Mouse (Mus musculus) megakaryocyte, adult 5-6 weeks (primary cell): ENCODE data around the gene Klhl35. TPM values are rescaled to one million over a fixed set of nuclear protein-coding genes. Genes with fewer than 3 reads are reported as not detected.
"Not testable (repeated sequence)": the region's sequence is repeated elsewhere in the genome, so short reads cannot be mapped to it uniquely, and the experiment has no call there.

Experiments
- ATAC-seq: 2 replicates; pipeline ENCODE4 v1.8.0; 2016; ENCODE audit warnings: mild to moderate bottlenecking, inconsistent platforms; ENCODE audit not compliant: poor library complexity, severe bottlenecking
- total RNA-seq, 2 experiments: library from RNA; stranded (forward) in 1 of 2; stranded (reverse) in 1 of 2; fragments of 153-499, 151-499 nt in 1 of 2; fragments of 221-1000, 200-1000 nt in 1 of 2; gene quantifications; 2 replicates each; pipeline versions ENCODE4 v1.2.3 to v1.2.4; 2015 to 2017

The Klhl35 gene
- total RNA-seq, 2 experiments from 2014 or later, result 1.1 TPM; not detected in 1

- ATAC-seq, result no peak
These were observed 23.9 kb downstream of the Klhl35 start for GRCm38 (mm10) chr7:99489708-99490107.

GRCm38 (mm10) chr7:99499128-99499527, 33.3 kb downstream of the Klhl35 start:
- ATAC-seq, result no peak

- ATAC-seq, result peak; percentile 96
These were observed 34.4 kb downstream of the Klhl35 start for GRCm38 (mm10) chr7:99500201-99500600.

DNA sequence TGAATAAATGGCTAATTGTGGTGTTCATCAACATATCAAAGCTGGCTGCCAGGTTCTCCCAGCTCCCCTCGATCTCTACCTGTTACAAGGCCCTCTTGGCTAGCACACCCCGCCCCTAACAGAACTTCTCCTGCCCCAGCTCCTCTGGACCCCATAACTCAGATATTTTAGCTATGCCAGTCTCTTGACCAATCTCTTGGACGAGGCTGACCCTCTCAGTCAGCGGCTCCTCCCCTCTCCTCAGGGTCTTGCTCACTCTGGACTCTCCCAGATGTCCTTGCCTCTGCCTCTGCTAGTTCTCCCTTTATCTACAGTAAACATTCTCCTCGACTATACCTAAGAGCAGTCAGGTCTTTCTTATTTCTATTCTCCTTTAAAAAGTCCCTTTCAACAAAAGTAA, 34.9 kb downstream of the Klhl35 start:
- ATAC-seq, result no peak

GRCm38 (mm10) chr7:99501148-99501547, 35.3 kb downstream of the Klhl35 start:
- no peak for ATAC-seq

DNA sequence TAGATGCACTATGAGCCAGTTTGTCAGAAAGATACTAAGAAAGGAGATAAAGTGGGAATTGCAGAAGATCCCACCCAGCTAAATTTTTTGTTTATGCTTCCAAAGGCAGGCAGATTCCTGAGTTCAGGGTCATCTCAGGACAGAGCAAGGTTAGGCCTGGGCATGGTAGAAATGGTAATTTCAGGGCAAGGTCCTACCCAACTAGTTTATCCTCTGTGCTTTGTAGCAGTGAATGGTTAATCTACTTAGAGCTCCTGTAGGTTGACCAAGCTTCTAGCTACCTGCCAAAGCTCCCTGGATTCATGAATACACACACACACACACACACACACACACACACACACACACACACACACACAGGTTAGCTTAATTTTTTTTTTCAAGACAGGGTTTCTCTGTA, 38.8 kb downstream of the Klhl35 start:
- ATAC-seq, result no peak

GRCm38 (mm10) chr7:99508187-99508586, 42.4 kb downstream of the Klhl35 start:
- ATAC-seq, result not testable (repeated sequence)

DNA sequence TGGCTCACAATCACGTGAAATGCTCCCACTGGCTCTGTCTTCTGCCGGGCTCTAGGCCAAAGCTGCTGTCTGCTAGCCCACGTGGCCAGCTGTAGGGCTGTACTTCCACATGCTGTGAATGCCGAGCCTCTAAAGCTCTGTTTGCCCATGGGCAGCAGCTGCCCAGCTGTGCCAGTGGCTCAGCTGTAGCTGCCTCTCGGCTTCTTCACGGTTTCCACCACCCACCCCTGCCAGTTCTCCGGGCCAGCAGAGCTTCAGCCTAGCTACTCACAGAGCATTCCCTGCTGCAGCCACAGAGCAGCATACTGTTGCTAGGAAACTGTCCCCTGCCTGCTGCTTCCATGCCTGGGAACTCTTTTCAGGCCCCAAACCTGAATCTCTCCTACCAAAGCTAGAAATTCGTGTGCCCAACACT, 44.3 kb downstream of the Klhl35 start:
- ATAC-seq, result no peak

DNA sequence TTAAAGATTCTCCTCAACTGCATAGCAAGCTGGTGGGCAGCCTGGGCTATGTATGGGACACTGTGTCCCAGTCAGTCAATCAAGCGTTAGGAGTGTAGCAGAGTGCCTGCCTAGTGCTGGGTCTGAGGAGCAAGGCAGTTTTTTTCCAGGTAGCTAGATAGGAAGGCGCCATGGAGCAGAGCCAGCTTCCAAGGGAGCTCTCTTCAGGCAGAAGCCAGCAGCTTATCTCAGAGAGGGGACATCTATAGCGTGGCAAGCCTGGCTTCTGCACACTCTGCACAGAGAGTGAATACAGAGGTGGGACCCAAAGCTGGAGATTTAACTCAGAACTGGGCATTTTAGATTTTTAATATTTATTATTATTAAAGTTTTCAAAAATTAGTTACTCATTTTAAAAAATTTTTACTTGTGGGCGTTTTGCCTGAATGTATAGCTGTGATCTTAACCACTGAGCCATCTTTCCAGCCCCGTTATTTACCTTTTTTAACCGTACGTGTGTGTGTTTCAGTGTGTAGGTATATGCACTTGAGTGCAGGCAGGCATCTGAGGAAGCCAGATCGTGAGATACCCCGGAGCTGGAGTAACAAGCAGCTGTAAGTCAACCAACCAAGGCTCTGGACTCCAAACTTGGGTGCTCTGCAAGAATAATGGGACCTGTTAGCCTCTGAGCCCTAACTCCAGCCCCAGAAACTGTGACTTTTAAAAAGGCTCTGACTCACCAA, 50.4 kb downstream of the Klhl35 start:
- no peak for ATAC-seq

DNA sequence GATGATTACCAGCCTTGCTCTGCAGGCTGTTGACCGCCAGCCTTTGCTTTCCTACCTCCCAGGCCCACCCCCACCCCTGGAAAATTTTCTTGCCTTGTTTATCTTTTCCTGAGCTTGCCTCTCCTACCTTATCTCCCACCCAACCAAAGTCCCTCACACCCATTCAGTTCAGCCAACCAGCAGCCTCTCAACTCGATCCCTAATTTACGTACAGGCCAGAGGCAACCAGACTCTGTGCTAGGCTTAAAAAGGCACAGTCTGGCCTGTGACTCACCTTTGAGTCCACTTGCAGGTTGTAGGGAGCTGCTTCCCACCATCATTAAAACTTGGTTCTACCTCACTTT, 51.0 kb downstream of the Klhl35 start:
- no peak for ATAC-seq

GRCm38 (mm10) chr7:99518954-99519644, 53.3 kb downstream of the Klhl35 start:
- no peak for ATAC-seq

DNA sequence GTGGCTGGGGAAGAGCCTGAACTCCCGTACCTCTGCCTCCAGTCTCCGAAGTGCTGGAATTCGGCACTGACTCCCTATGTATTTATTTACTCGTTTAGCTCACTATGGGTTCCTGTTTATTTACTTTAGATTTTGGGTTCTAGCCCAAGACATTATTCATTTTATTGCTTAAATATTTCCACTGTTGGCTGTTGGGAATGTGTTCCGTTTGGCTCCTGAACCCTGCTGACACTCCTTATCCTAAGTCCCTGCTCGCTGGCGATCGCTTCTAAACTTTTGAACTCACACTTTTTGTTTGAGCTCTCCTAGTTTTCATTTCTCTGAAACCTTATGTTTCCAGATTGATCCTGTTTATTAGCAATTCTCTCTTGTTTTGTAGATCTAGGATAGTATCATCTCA, 57.3 kb downstream of the Klhl35 start:
- no peak for ATAC-seq

Other genes with a start within 250 kb of the Klhl35 start
- gene Mogat2, start 227.4 kb upstream of the Klhl35 start, total RNA-seq (2015), result 1.6 TPM in 2 replicates
- 1.4 and 3.0 TPM in 2 replicates for gene Mogat2, start 227.4 kb upstream of the Klhl35 start, total RNA-seq (2017)
- 0.07 and 0.25 TPM in 2 replicates for gene Map6, start 198.6 kb upstream of the Klhl35 start, total RNA-seq (2015)
- gene Map6, start 198.6 kb upstream of the Klhl35 start, total RNA-seq (2017), result 0.22 and 0.94 TPM in 2 replicates
- gene Serpinh1, start 112.8 kb upstream of the Klhl35 start, total RNA-seq (2015), result 0.23 and 0.76 TPM in 2 replicates
- 0.37 and 0.73 TPM in 2 replicates for gene Serpinh1, start 112.8 kb upstream of the Klhl35 start, total RNA-seq (2017)
- gene Gdpd5, start 84.6 kb upstream of the Klhl35 start, total RNA-seq (2015), result 0.96 and 3.5 TPM in 2 replicates
- gene Gdpd5, start 84.6 kb upstream of the Klhl35 start, total RNA-seq (2017), result 0.70 and 1.0 TPM in 2 replicates
- 992 and 1,050 TPM in 2 replicates for gene Rps3, start 17.7 kb downstream of the Klhl35 start, total RNA-seq (2015)
- 1,038 and 1,097 TPM in 2 replicates for gene Rps3, start 17.7 kb downstream of the Klhl35 start, total RNA-seq (2017)
- gene Arrb1, start 69.5 kb downstream of the Klhl35 start, total RNA-seq (2015), result 41.1 and 43.8 TPM in 2 replicates
- gene Arrb1, start 69.5 kb downstream of the Klhl35 start, total RNA-seq (2017), result 91.7 and 96.9 TPM in 2 replicates
- 0.27 TPM in 1 of 2 replicates, not detected in the other for gene Tpbgl, start 161.1 kb downstream of the Klhl35 start, total RNA-seq (2015)
- 0.07 TPM in 1 of 2 replicates, not detected in the other for gene Tpbgl, start 161.1 kb downstream of the Klhl35 start, total RNA-seq (2017)
- 0.16 TPM in 1 of 2 replicates, not detected in the other for gene Slco2b1, start 245.3 kb downstream of the Klhl35 start, total RNA-seq (2015)
- gene Slco2b1, start 245.3 kb downstream of the Klhl35 start, total RNA-seq (2017), result 0.11 and 1.5 TPM in 2 replicates